Mouse (Mus musculus): ENCODE measurements around the gene Limch1.

Limch1 gene

GRCm38 (mm10) chr5:66967646-66968045, 222.0 kb downstream of the Limch1 start:
- in situ Hi-C loops (cut with MboI, MseI): no loop called here

- in situ Hi-C loops (cut with MboI, MseI): no loop called here
Observed at GRCm38 (mm10) chr5:66968059-66968833, 222.6 kb downstream of the Limch1 start.

DNA sequence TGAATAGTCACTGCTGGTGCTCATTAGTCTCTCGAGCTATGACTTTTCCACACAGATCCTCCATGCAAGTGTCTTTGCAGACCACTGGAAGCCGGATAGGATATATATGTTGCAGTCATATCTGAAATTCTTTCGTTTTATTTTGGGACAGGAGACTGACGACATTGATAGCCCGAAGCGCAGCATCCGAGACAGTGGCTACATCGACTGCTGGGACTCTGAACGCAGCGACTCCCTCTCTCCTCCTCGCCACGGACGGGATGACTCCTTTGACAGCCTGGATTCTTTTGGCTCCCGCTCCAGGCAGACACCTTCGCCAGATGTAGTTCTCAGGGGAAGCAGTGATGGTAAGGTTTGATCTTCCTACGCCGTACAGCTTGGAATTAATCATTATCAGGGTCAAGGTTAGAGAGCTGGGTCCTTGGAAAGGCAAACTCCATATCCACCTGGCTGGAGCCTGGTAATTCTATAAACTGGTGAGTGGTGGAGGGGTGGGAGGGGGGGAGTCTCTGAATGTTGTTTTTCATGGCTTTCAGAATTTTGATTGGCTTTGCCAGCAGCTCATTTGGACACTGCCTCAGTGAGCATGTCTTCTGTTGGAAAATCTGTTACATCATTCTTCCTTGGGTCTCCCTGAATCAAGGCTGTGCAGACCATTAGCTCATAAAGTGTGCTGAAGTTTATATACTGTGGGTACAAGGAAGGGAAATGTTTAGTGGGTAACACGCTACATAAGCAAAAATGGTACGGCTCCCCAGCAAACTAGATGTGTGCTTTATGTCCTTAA, 223.5 kb downstream of the Limch1 start:
- in situ Hi-C loops (cut with MboI, MseI): no loop called here

- in situ Hi-C loops (cut with MboI, MseI): no loop called here
Observed at GRCm38 (mm10) chr5:66975621-66976020, 230.0 kb downstream of the Limch1 start.

GRCm38 (mm10) chr5:66979332-66980218, 233.9 kb downstream of the Limch1 start:
- in situ Hi-C loops (cut with MboI, MseI): no loop called here

DNA sequence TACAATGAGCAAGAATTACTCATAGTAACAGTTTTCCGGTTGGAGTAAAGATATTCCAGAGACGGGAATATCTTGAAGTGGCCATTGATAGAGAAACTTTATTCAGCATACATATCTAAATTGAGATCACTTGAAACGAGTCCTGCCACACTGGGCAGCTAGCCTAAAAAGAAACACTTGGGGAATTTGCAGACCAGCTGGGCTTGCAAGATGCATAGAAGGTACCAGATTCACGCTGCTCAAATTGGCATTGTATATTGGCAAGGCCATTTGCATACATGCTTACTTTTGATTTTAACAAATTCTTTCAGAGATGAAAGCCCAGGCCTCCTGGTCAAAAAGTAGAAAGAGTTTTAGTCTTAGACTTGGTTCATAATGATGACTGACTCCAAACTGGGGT, 235.2 kb downstream of the Limch1 start:
- in situ Hi-C loops (cut with MboI, MseI): no loop called here

- in situ Hi-C loops (cut with MboI, MseI): no loop called here
Observed at GRCm38 (mm10) chr5:66983104-66983503, 237.5 kb downstream of the Limch1 start.

- in situ Hi-C loops (cut with MboI, MseI): no loop called here
Observed at GRCm38 (mm10) chr5:66988926-66989325, 243.3 kb downstream of the Limch1 start.

DNA sequence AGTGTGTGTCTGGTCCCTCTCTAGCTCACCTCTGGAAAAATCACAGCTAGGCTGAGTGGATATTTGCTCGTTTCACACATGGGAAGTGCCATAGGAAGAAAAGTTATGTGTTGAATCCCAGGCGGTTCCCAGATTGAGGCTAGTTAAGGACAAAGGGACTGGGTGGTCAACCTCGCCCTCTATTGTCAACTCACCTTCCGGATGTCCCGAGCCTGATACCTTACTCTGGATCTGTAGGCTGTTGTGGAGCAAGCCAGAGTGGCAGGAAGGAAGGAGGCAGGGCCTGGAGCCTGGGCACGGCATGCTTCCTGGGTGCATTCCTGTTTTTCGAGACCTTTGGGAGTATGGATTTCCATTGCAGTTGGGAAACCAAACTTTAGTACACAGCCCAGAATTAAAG, 243.9 kb downstream of the Limch1 start:
- in situ Hi-C loops (cut with MboI, MseI): no loop called here

- in situ Hi-C loops (cut with MboI, MseI): no loop called here
Observed at GRCm38 (mm10) chr5:66992401-66992800, 246.8 kb downstream of the Limch1 start.

DNA sequence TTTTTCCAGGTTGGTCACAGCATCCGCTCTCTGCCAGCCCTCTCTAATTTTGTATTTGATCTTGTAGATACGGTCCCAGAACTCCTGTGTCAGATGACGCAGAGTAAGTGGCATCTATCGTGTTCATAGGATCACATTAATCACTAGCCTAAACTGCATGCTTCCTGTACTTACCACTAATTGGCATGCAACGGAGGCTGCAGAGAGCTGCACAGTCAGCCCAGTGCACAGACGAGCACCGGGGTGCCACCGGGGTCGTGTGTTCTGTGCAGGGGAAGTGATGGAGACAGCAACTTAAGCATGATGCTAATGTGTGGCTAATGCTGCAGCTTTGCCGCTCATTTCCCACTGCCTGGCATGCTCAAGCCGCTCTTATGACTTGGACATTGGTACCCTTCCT, 247.4 kb downstream of the Limch1 start:
- in situ Hi-C loops (cut with MboI, MseI): no loop called here

GRCm38 (mm10) chr5:66996124-66996523, 250.5 kb downstream of the Limch1 start:
- in situ Hi-C loops (cut with MboI, MseI): no loop called here

GRCm38 (mm10) chr5:66996886-66997599, 251.4 kb downstream of the Limch1 start:
- in situ Hi-C loops (cut with MboI, MseI): no loop called here

DNA sequence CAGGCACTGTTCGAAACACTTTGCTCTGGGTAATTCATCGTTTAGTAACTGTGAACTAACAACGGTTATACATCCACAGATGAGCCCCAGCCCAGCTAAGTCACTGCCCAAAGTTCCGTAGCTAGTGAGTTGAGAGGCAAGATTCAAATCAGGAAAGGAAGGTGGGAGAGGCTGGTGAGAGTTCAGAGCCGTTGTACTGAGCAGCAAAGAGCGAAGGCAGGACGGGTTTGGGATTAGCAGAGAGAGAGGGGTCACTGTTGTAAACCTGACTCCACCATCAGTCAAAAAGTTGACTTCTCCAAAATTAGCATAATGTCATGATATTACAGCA, 251.9 kb downstream of the Limch1 start:
- in situ Hi-C loops (cut with MboI, MseI): no loop called here

DNA sequence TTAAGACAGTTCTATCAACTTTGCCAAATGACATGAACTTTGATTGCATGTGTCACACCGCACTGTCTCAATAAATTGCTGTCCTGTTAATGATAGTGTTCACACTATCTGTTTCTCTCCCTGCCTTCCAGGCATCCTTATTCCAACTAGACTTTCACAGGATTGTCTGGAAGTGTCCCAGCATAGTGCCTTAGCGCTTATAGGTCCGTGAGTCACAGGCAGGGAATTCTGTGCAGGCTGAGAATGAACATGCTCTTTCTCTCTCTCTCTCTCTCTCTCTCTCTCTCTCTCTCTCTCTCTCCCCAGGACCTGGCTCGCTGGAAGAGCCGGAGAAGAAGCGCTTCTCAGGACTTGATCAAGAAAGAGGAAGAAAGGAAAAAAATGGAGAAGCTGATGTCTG, 252.7 kb downstream of the Limch1 start:
- in situ Hi-C loops (cut with MboI, MseI): no loop called here

- in situ Hi-C loops (cut with MboI, MseI): loop anchor here (5.0 kb wide), 1 partner anchor 300 kb away; no protein-coding TSS in a partner anchor
Observed at GRCm38 (mm10) chr5:67002346-67002745, 256.7 kb downstream of the Limch1 start.

DNA sequence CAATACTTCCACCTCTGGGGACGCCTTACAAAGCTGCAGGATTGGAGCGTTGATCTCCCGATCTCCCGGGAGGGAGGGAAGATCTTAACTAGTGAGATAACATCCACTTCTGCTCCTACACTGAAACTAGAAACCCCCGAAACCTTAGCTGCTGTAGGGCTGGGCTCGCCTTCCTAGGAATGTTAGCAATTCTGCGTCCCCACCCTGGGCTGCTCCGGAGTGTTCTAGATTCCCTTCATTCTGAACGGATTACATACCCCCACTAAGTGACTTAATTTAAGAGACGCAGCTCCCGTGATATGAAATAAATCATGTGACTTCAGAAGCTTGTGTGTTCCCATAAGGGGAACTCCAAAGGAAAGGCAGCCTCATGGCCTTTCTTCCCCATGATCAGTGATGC, 259.0 kb downstream of the Limch1 start:
- in situ Hi-C loops (cut with MboI, MseI): loop anchor here (5.0 kb wide), 1 partner anchor 302 kb away; no protein-coding TSS in a partner anchor

DNA sequence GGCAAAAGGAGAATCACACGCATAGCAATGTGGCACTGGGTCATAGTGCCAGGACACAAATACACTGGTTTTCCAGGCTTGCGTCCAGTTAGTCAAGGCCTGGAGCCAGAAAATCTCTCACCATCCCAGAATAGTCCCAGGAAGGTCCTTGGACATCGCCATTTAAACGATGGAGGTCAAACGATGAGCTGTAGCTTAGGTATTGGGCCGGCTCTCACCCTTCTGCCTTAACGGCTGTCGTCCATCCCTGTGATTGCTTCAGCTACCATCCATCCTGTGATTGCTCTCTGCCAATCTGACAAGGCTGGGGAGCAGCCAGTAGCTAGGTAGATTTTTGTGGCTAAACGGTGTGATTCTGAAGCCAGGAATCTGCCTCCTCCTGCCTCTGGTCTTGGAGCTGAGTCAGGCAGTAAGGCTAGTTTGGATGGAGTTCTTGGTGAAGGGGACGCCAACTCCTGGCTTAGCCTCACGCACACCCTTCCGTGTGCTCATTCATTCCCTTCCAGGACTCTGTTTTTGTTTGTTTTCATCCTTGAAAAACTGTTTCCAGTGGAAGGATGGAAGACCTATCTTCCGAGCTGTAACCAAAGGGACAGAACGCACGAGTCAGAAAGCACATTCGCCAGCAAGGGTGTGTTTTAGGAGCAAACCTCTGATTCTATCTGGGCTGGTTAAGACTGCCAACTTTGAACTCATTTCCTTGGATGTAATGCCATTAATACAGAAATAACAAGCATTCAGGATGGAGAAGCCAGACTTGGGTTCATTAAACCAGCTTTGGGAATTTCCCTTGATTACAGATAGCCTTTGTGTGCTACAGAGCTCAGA, 265.6 kb downstream of the Limch1 start:
- in situ Hi-C loops (cut with MboI, MseI): no loop called here

- in situ Hi-C loops (cut with MboI, MseI): no loop called here
Observed at GRCm38 (mm10) chr5:67011985-67012384, 266.4 kb downstream of the Limch1 start.

GRCm38 (mm10) chr5:67013926-67014325, 268.3 kb downstream of the Limch1 start:
- in situ Hi-C loops (cut with MboI, MseI): no loop called here

All from regulatory T cell (primary cell).